Mouse (Mus musculus) forebrain, embryonic 15.5 days (tissue): ENCODE results near the gene Ntm. TPM values are rescaled to one million over a fixed set of nuclear protein-coding genes. Genes with fewer than 3 reads are reported as not detected.

Experiments used
- ATAC-seq: fragments of 200-750 bp; cut with Nextera tagmentation; replicated peaks from 2 replicates; pipeline ENCODE4 v1.8.0; 2017; ENCODE audit warnings: mild to moderate bottlenecking, moderate TSS enrichment, moderate library complexity
- H3K27ac ChIP-seq: fragments of 300-500 bp; sonication (generic); replicated peaks from 2 replicates; pipeline ENCODE4 v1.5.1; 2015; ENCODE audit warnings: mild to moderate bottlenecking, inconsistent platforms
- H3K27me3 ChIP-seq: fragments of 300-500 bp; sonication (generic); 2 replicates; pipeline ENCODE4 v1.6.1; 2015; ENCODE audit warnings: inconsistent platforms
- H3K36me3 ChIP-seq: fragments of 300-500 bp; sonication (generic); 2 replicates; pipeline ENCODE4 v1.6.1; 2015; ENCODE audit warnings: mild to moderate bottlenecking, inconsistent platforms
- H3K4me1 ChIP-seq: fragments of 300-500 bp; sonication (generic); 2 replicates; pipeline ENCODE4 v1.6.1; 2015; ENCODE audit warnings: inconsistent platforms
- H3K4me2 ChIP-seq: fragments of 300-500 bp; sonication (generic); replicated peaks from 2 replicates; pipeline ENCODE4 v1.6.1; 2015; ENCODE audit warnings: mild to moderate bottlenecking, inconsistent platforms
- H3K4me3 ChIP-seq: fragments of 300-500 bp; sonication (generic); 2 replicates; pipeline ENCODE4 v1.5.1; 2015; ENCODE audit warnings: mild to moderate bottlenecking, inconsistent platforms
- H3K9ac ChIP-seq: fragments of 300-500 bp; sonication (generic); replicated peaks from 2 replicates; pipeline ENCODE4 v1.6.1; 2015; ENCODE audit warnings: mild to moderate bottlenecking, inconsistent platforms
- H3K9me3 ChIP-seq: fragments of 300-500 bp; sonication (generic); 2 replicates; pipeline ENCODE4 v1.6.1; 2016; ENCODE audit warnings: inconsistent platforms
- WGBS: fragments of 180-500 bp; shearing (Covaris S2); methylation state at CpG from one replicate; pipeline ENCODE4 v1.1.7; 2015; ENCODE audit warnings: mixed read lengths; 5-methylcytosine and 5-hydroxymethylcytosine counted together
- polyA plus RNA-seq: library from polyadenylated mRNA; unstranded; fragments of >200 nt; fragmentation: Nextera tagmentation; extraction: Ambion mirVana; gene quantifications from 2 replicates; pipeline ENCODE4 v1.2.1, GENCODE M21; 2015

Gene Ntm
- polyA plus RNA-seq, 1 experiment from 2014 or later, result 98.7 TPM

DNA sequence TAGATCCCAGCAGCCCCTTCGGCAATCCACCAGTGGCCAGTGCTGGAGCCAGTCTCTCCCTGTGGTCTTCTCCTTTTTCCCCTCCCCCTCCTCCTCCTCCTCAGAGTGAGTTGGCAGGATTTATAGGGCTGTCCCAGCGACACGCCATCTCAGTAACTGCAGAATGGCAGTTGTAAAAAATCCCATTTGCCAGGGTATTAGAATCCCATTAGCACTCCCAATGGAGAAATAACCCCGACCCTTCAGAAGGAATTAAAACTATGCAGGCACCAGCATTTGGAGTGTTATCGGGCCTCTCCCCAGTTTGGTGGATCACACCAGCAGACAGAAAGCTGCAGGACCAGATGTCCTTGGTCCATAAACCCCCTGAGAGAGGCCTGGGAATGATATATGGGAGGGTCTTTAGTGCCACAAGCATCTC is 135.7 kb downstream of the Ntm start:
- ATAC-seq, result no peak
- WGBS, result 51% methylated on average over 5 of the region's 5 CpGs
- Histone ChIP-seq H3K4me3 (no peak overlapping the region), H3K27ac (no peak overlapping the region), H3K4me2 (no peak overlapping the region), H3K9ac (no peak overlapping the region), H3K9me3 (no peaks in the 10 kb centered on the region), H3K27me3 (no peaks in the 10 kb centered on the region), H3K36me3 (no peaks in the 10 kb centered on the region), H3K4me1 (peaks cover 9% of the 10 kb centered on the region)

DNA sequence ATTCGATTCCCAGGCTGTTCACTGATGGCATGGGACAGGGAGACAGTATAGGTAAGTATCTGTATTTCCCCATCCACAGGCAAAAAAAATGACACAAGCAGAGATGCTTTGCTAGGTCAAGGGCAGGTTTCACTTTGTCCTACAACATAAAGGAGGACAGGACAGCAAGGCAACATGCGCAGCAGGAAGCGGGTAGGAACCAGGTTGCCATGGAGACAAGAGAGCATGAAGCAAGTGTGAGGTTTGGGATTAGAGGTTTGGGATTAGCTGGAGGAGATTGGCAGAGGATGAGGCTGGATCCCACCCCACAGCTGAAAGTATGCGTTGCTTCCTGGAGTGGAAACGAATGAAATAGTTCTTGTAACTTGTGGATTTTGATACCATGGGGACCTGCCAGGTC is 137.7 kb downstream of the Ntm start:
- Histone ChIP-seq H3K27ac (no peak overlapping the region), H3K4me2 (no peak overlapping the region), H3K36me3 (no peaks in the 10 kb centered on the region), H3K4me1 (no peaks in the 10 kb centered on the region), H3K4me3 (no peak overlapping the region), H3K9me3 (no peaks in the 10 kb centered on the region), H3K9ac (no peak overlapping the region), H3K27me3 (no peaks in the 10 kb centered on the region)
- no peak for ATAC-seq
- WGBS, result 76% methylated on average over 5 of the region's 5 CpGs

DNA sequence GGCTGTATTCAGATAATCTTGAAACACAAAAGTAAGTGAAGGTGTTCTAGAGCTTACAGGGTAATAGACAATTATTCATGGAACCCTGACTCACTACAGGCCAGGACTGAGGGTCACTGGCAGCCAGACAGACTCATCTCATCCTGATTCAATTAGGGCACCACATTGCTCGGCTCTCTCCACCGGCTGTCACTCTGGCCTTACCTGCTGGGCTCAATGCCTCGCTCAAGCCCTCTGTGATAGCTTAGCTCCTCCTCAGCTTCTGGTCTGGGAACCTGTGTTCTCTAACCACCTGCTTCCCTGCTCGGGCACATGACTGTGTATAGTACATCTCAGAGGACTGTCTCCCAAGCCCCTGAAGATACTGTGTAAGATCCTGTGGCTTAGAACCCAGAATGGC is 139.2 kb downstream of the Ntm start:
- WGBS, result 89% methylated on average over 4 of the region's 4 CpGs
- Histone ChIP-seq H3K4me1 (0 out of 2 replicates have a peak, but pooled peaks cover 5% of the 10 kb centered on the region), H3K4me3 (no peak overlapping the region), H3K9ac (no peak overlapping the region), H3K27ac (no peak overlapping the region), H3K27me3 (no peaks in the 10 kb centered on the region), H3K9me3 (no peaks in the 10 kb centered on the region), H3K36me3 (no peaks in the 10 kb centered on the region), H3K4me2 (no peak overlapping the region)
- no peak for ATAC-seq

DNA sequence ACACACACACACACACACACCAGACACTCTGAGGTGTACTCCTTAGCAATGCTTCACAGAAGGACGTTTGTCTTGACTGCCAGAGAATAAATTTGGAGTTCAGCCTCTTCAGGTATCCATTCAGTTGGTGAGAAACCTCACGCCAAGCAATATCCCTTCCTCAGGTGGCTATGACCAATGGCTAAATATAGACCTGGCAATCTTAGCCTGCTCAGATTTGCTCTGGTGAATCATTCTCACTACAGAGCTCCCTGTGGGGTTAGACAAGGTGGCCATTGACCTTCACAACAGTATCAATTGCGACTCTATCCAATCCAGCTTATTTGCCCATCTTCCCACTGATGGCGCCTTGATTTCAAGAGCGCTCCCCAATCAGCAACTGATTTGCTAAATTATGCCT is 150.3 kb downstream of the Ntm start:
- H3K27me3 ChIP-seq, result no peaks in the 10 kb centered on the region
- H3K36me3 ChIP-seq, result no peaks in the 10 kb centered on the region
- no peak overlapping the region for H3K9ac ChIP-seq
- H3K4me2 ChIP-seq, result no peak overlapping the region
- H3K4me1 ChIP-seq, result peaks cover under 1% of the 10 kb centered on the region; the same call in 1 of the 2 replicates
- H3K4me3 ChIP-seq, result no peak overlapping the region
- no peaks in the 10 kb centered on the region for H3K9me3 ChIP-seq
- ATAC-seq, result no peak
- H3K27ac ChIP-seq, result no peak overlapping the region
- 92% methylated on average over 5 of the region's 5 CpGs for WGBS

DNA sequence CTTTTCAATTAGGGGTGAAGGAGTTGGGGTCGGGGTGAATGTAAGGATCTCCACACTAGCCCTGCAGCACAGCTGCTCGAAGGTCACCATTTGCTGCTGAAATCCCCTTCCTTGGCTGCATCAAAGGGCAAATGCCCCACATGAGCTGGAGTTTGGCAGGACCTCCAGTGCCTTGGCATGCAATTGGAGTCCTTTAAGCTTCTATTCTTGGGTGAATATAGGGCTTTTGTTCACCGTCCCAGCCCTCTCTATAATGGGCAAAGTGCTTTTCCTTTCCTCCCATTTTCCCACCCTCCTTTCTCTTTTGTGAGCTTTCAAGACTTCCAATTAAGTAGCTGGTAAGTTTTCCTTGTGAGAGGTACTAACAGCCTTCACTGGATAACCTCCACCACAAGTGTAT is 156.2 kb downstream of the Ntm start:
- H3K27me3 ChIP-seq, result no peaks in the 10 kb centered on the region
- H3K36me3 ChIP-seq, result no peaks in the 10 kb centered on the region
- H3K4me2 ChIP-seq, result no peak overlapping the region
- no peak overlapping the region for H3K4me3 ChIP-seq
- peak; percentile 23 for ATAC-seq
- WGBS, result 2% methylated on average over 3 of the region's 3 CpGs
- peak overlapping the region; percentile 62 for H3K27ac ChIP-seq
- H3K9ac ChIP-seq, result no peak overlapping the region
- no peaks in the 10 kb centered on the region for H3K9me3 ChIP-seq
- H3K4me1 ChIP-seq, result peaks cover 33% of the 10 kb centered on the region

DNA sequence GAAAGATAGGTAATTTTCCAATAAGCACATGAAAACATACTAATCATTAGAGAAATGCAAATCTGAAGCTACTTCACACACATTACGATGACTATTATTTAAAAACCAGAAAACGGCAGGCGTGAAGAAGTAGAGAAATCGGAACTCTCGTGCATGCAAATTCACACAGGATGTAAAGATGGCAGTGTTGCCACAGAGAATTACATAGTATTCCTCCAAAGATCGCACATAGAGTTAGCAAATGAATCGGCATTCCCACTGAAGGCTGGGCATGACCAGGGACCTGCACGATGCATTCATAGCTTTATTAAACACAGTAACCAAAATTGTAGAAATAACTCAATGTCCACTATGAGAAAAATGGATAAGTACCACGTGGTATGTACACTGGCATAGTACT is 158.5 kb downstream of the Ntm start:
- H3K4me1 ChIP-seq, result peaks cover 35% of the 10 kb centered on the region
- no peaks in the 10 kb centered on the region for H3K27me3 ChIP-seq
- H3K27ac ChIP-seq, result peak overlapping the region; percentile 72; the same call in 1 of the 2 replicates
- H3K9ac ChIP-seq, result no peak overlapping the region
- 76% methylated on average over 9 of the region's 9 CpGs for WGBS
- ATAC-seq, result no peak
- no peaks in the 10 kb centered on the region for H3K9me3 ChIP-seq
- no peak overlapping the region for H3K4me3 ChIP-seq
- H3K4me2 ChIP-seq, result no peak overlapping the region
- H3K36me3 ChIP-seq, result no peaks in the 10 kb centered on the region

DNA sequence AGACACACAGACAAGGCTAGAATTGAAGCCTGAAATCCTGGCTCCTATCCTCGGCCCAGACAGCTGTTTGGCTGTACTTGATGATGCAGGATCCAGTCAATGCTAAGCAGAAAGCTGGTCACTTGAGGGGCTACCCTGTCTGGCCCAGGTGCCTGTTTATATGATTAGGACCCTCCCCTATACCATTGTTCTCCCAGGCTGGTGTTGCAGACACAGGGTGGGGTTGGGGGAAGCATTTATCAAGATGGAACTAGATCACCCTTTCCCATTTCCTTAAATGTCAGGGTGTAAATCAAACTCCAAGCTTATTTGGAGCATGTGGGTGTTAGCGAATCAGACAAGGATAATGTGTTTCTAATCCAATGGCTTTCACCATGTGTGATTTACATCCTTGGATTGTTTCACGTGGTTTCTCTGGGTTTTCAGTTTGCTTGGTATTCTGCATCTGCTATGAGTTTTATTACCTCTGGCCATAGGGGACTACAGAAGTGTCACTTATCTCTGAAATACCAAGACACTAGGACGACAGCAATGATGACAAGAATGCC is 159.1 kb downstream of the Ntm start:
- no peak overlapping the region for H3K9ac ChIP-seq
- 38% methylated on average over 4 of the region's 4 CpGs for WGBS
- no peak; the same call in 1 of the 2 replicates for ATAC-seq

DNA sequence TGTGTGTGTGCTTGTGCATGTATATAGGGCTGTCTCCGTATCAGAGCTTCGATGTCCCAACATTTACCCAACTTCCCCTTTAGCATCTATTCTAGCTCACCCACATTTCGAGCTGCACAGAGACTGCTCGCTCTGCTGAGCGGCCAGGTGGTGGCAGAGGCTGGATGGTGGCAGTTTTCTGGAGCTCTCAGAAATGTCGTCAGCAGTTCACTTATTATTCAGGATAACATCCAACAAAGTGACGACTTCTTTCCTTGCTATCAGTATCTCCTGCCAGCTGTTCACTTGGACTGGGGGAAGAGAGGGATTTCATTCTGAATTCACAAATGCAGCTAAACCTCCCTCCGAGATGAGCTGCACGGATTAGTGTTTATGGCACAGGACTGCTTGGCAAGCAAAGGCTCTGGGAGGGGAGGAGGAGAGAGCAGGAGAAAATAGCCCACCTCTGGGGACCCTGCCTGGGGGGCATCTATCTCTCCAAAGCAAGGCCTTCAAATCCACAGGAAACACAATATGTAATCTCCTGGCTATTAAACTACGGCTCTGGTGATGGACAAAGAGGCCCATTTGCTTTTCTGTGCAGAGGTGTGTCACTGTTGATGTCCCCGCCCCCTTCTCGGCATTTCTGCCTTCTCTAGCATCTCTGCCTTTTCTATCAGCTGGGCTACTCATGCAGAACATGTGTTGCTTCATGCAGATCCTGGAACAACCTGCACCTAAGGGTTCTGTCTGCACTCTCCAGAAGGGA is 159.8 kb downstream of the Ntm start:
- no peak overlapping the region for H3K4me3 ChIP-seq
- peak; percentile 80 for ATAC-seq
- WGBS, result 7% methylated on average over 12 of the region's 12 CpGs

More for the DNA sequence above, 159.1 kb downstream of the Ntm start:
- Histone ChIP-seq H3K4me3 (no peak overlapping the region), H3K27ac (peak overlapping the region; percentile 72), H3K4me2 (no peak overlapping the region), H3K9me3 (no peaks in the 10 kb centered on the region), H3K4me1 (peaks cover 35% of the 10 kb centered on the region), H3K27me3 (no peaks in the 10 kb centered on the region), H3K36me3 (no peaks in the 10 kb centered on the region)

DNA sequence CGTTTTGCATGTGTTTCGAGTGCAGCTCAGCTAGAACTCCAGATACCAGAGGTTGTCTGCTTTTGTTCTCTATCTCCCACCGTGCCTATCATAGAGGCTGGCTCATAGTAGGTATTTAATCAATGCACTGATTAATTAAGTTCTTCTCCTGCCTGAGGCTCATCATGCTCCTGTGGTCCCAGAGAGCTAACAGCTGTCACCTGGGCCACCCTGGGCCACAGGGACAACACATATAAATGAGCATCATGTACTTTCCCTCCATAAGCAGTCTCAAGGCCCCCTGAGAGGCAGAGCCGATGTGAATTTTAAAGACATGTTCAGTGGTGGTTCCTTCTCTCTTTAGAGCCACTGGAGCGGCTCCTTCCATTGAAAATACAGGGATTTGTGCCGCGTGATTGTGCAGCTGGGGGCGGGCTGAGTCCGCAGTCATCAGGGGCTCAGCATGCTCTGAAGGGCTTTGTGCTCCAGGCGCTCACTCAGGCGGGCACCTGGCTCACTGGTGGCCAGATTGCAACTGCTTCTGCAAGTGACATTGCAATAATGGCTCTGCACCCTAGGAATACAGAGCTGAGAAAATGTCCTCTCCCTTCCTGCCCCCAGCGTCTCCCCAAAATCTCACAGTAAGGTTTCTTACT is 160.8 kb downstream of the Ntm start:
- peak overlapping the region; percentile 5 for H3K4me2 ChIP-seq
- peak overlapping the region; percentile 72 for H3K27ac ChIP-seq
- peak; percentile 65 for ATAC-seq
- H3K27me3 ChIP-seq, result no peaks in the 10 kb centered on the region
- H3K9me3 ChIP-seq, result no peaks in the 10 kb centered on the region
- peaks cover 35% of the 10 kb centered on the region for H3K4me1 ChIP-seq
- WGBS, result 7% methylated on average over 12 of the region's 12 CpGs
- no peaks in the 10 kb centered on the region for H3K36me3 ChIP-seq
- 0 out of 2 replicates have a peak overlapping the region, but pooled peaks have one; percentile 22 for H3K9ac ChIP-seq
- no peak overlapping the region for H3K4me3 ChIP-seq

More for the DNA sequence above, 159.8 kb downstream of the Ntm start:
- H3K9ac ChIP-seq, result no peak overlapping the region
- H3K4me1 ChIP-seq, result peaks cover 35% of the 10 kb centered on the region
- no peaks in the 10 kb centered on the region for H3K27me3 ChIP-seq
- H3K4me2 ChIP-seq, result peak overlapping the region; percentile 5
- no peaks in the 10 kb centered on the region for H3K9me3 ChIP-seq
- peak overlapping the region; percentile 72 for H3K27ac ChIP-seq
- no peaks in the 10 kb centered on the region for H3K36me3 ChIP-seq

DNA sequence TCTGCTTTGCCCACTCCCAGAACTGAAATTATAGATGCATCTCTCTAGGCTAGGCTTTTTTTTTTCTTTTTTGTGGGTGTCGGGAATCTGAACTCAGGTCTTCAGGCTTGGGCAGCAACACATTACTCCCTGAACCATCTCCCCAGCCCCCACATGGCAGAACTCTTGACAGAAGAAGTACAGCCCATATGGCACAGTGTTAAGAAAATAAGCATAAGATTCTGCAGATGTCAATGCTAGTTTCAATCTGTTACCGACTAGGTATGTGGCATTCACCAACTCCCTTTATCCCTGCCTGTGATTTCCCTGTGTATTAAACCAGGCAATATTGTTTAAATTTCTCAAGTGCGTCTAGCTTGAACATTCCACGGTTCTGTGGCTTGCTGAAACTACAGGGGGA is 166.7 kb downstream of the Ntm start:
- peaks cover 12% of the 10 kb centered on the region for H3K4me1 ChIP-seq
- peak; percentile 55; the same call in 1 of the 2 replicates for ATAC-seq
- no peak overlapping the region for H3K4me3 ChIP-seq
- H3K36me3 ChIP-seq, result no peaks in the 10 kb centered on the region
- H3K9me3 ChIP-seq, result no peaks in the 10 kb centered on the region
- peak overlapping the region; percentile 36 for H3K27ac ChIP-seq
- WGBS, result 64% methylated on average over 4 of the region's 4 CpGs
- peaks cover 10% of the 10 kb centered on the region; the same call in 1 of the 2 replicates for H3K27me3 ChIP-seq
- H3K9ac ChIP-seq, result no peak overlapping the region
- no peak overlapping the region for H3K4me2 ChIP-seq

DNA sequence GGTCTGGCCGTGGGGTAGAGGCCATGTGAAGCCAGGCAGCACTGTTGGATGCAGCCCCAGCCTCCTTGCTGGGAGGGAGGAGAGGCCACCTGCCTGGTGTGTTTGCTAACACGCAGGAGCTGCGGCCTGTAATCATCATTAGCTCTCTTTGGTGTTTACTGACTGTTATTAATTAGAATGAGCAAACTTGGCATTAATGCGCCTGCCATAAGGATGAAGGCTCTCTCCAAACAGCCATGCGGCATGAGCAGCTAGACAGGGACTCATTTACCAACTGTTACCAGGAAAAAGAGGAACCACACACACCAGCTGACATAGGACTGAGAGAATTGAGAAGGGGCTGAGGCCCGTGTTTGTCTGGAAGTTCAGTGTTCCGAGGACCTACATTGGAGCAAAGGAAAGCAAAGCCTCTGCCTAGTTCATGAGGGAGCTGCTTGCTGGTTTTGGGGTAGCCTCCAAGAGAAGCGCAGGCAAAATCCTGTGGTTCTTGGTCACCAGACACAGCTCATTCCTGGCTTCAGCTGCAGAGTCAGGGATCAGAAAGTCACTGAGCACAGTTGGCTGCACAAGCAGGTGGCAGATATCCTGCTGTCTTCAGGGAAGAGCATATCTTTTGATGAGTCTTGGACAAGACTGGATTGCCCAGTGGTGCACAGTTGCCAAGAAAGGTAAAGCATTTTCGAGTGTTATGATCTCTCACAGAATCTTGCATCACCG is 171.6 kb downstream of the Ntm start:
- H3K4me3 ChIP-seq, result no peak overlapping the region
- H3K36me3 ChIP-seq, result no peaks in the 10 kb centered on the region
- peaks cover 15% of the 10 kb centered on the region for H3K4me1 ChIP-seq
- H3K9me3 ChIP-seq, result no peaks in the 10 kb centered on the region
- peak overlapping the region; percentile 60; the same call in 1 of the 2 replicates for H3K27ac ChIP-seq
- WGBS, result 31% methylated on average over 10 of the region's 10 CpGs
- no peak overlapping the region for H3K9ac ChIP-seq
- no peak overlapping the region for H3K4me2 ChIP-seq
- peaks cover 47% of the 10 kb centered on the region for H3K27me3 ChIP-seq
- ATAC-seq, result peak; percentile 84

DNA sequence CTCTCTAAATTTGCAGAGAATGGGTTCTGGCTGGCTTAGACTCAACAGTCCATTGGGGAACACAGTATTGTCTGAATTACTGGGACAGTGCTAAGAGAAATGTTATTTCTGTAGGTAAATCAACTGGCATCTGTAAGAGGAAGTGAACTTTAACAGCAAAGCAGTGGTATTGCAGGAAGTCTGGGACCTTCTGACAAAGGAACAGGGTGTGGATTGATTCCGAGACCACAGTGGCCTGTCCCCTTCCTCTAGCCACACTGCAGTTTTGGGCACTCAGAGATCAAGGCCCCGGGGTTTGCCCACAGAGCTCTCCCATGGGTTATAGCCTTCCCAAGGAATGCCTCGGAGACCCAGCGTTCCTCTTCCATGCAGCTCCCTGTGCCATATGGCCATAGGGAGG is 172.9 kb downstream of the Ntm start:
- 72% methylated on average over 4 of the region's 4 CpGs for WGBS
- Histone ChIP-seq H3K9me3 (no peaks in the 10 kb centered on the region), H3K27ac (no peak overlapping the region), H3K36me3 (no peaks in the 10 kb centered on the region), H3K4me1 (peaks cover 15% of the 10 kb centered on the region), H3K4me2 (no peak overlapping the region), H3K9ac (no peak overlapping the region), H3K4me3 (no peak overlapping the region), H3K27me3 (peaks cover 59% of the 10 kb centered on the region)
- no peak for ATAC-seq
